Comparison of ENCODE assay signal across 9 mouse cellular contexts in the genomic region with DNA sequence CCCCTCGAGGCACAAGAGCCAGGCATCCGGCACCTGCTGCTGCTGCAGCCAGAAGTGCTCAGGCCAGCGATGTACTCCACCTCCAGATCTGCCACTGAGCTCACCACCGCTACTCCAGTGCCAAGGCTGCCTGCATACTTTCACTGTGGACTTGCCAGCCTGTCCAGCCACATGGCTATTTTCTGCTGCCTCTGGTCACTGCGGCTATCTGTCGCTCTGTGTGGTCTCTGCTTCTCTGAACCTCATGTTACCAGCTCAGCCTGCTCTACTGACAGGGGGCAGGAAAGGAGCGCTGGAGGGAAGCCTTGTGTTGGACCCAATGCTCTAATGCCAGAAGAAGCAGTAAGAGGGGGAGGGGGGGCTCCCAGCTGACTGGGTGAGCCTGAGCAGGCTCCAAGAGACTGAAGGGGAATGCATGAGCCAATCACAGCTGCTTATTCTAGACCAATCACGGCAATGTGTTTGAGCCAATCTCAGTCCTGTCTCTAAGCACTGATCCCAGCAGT. TPM values are rescaled to one million over a fixed set of nuclear protein-coding genes. Genes with fewer than 3 reads are reported as not detected.
DNase-seq lines count a peak whose midpoint lies in the region; ATAC-seq and TF ChIP-seq lines count a peak whose summit lies in the region.
"Had no signal": no experiment of that assay in that cellular context is flagged by ENCODE, and none has a peak within 500 bp of the region (broad histone marks: within the 10 kb centered on the region; RNA-seq: fewer than 3 reads in every experiment).

No protein-coding gene starts in this region.

- H3K79me2 ChIP-seq in myocyte (ENCODE audit: control insufficient read depth, insufficient read depth): no peaks in the 10 kb centered on the region

- no peaks in the 10 kb centered on the region for H3K9me3 ChIP-seq in neural tube, embryonic 11.5 days (ENCODE audit: control insufficient read depth, low read length)
- H3K9me3 ChIP-seq in forebrain, embryonic 13.5 days (replicated peaks): no peaks in the 10 kb centered on the region
- no peaks in the 10 kb centered on the region for H3K9me3 ChIP-seq in heart, postnatal 0 days (replicated peaks; ENCODE audit: control insufficient read depth, low read length)
- no peaks in the 10 kb centered on the region for H3K9me3 ChIP-seq in liver, embryonic 12.5 days (replicated peaks)

- no peak overlapping the region for H3ac ChIP-seq in myocyte (ENCODE audit: control insufficient read depth, insufficient read length)

- 69% methylated on average over 8 of the region's 8 CpGs for WGBS in neural tube, embryonic 11.5 days
- 58% methylated on average over 8 of the region's 8 CpGs for WGBS in forebrain, embryonic 13.5 days
- 16% methylated on average over 8 of the region's 8 CpGs for WGBS in heart, postnatal 0 days
- 59% methylated on average over 8 of the region's 8 CpGs for WGBS in liver, embryonic 12.5 days (ENCODE audit: insufficient replicate concordance)

- no peak for TF ChIP-seq POLR2A in myocyte (IDR thresholded peaks at IDR 0.05; ENCODE audit: insufficient read length, low read depth)

- no peaks in the 10 kb centered on the region for H3K36me3 ChIP-seq in neural tube, embryonic 11.5 days (ENCODE audit: control insufficient read depth, insufficient read depth, low read length)
- H3K36me3 ChIP-seq in forebrain, embryonic 13.5 days (ENCODE audit: poor library complexity, severe bottlenecking): no peaks in the 10 kb centered on the region
- no peaks in the 10 kb centered on the region for H3K36me3 ChIP-seq in heart, postnatal 0 days (replicated peaks; ENCODE audit: control insufficient read depth, insufficient read depth, low read length)
- no peaks in the 10 kb centered on the region for H3K36me3 ChIP-seq in myocyte (ENCODE audit: control insufficient read depth, insufficient read depth)
- no peaks in the 10 kb centered on the region for H3K36me3 ChIP-seq in liver, embryonic 12.5 days

- DNase-seq in neural tube, embryonic 11.5 days (ENCODE audit: low spot score): peak; percentile 26
- DNase-seq in neural tube, embryonic 10.5 days (ENCODE audit: extremely low spot score, low spot score): no peak
- DNase-seq in heart, postnatal 0 days (ENCODE audit: low spot score): peak; percentile 64
- DNase-seq in kidney, postnatal 10 days: peak; percentile 80
- DNase-seq in MN1 (ENCODE audit: low spot score): no peak

- peak; percentile 83; the same call in 1 of the 2 replicates for ATAC-seq in neural tube, embryonic 11.5 days (ENCODE audit: insufficient read depth, low FRiP score, low TSS enrichment)
- peak; percentile 93 for ATAC-seq in forebrain, embryonic 13.5 days
- peak; percentile 87 for ATAC-seq in heart, postnatal 0 days (ENCODE audit: insufficient read depth, low read depth)
- no peak for ATAC-seq in liver, embryonic 12.5 days

- H3K4me1 ChIP-seq in neural tube, embryonic 11.5 days (ENCODE audit: control insufficient read depth, insufficient read depth, low read length): peaks cover 3% of the 10 kb centered on the region; the same call in 1 of the 2 replicates
- peaks cover 11% of the 10 kb centered on the region for H3K4me1 ChIP-seq in forebrain, embryonic 13.5 days
- H3K4me1 ChIP-seq in heart, postnatal 0 days (ENCODE audit: control insufficient read depth, insufficient read depth): peaks cover 7% of the 10 kb centered on the region; the same call in 1 of the 2 replicates
- H3K4me1 ChIP-seq in liver, embryonic 12.5 days: no peaks in the 10 kb centered on the region

- TF ChIP-seq CTCF in heart, postnatal 0 days (IDR thresholded peaks at IDR 0.05; ENCODE audit: low read depth): peak; percentile 42

- H3K4me3 ChIP-seq in neural tube, embryonic 11.5 days (ENCODE audit: low read depth, low read length): no peak overlapping the region
- H3K4me3 ChIP-seq in forebrain, embryonic 13.5 days: no peak overlapping the region
- H3K4me3 ChIP-seq in heart, postnatal 0 days (ENCODE audit: low read depth, low read length): 0 out of 2 replicates have a peak overlapping the region, but pooled peaks have one; percentile 3
- H3K4me3 ChIP-seq in myocyte: no peak overlapping the region
- H3K4me3 ChIP-seq in liver, embryonic 12.5 days: no peak overlapping the region

- H3K9ac ChIP-seq in neural tube, embryonic 11.5 days (ENCODE audit: low read length): no peak overlapping the region
- H3K9ac ChIP-seq in forebrain, embryonic 13.5 days: no peak overlapping the region
- H3K9ac ChIP-seq in heart, postnatal 0 days (replicated peaks; ENCODE audit: low read depth, low read length): no peak overlapping the region
- no peak overlapping the region for H3K9ac ChIP-seq in liver, embryonic 12.5 days

- no peak overlapping the region for H3K4me2 ChIP-seq in neural tube, embryonic 11.5 days (ENCODE audit: low read depth)
- H3K4me2 ChIP-seq in forebrain, embryonic 13.5 days: no peak overlapping the region
- H3K4me2 ChIP-seq in heart, postnatal 0 days (ENCODE audit: low read depth, low read length): peak overlapping the region; percentile 37
- H3K4me2 ChIP-seq in myocyte (ENCODE audit: low read depth): peak overlapping the region; percentile 18
- H3K4me2 ChIP-seq in liver, embryonic 12.5 days: no peak overlapping the region

- H3K27me3 ChIP-seq in neural tube, embryonic 11.5 days (ENCODE audit: control insufficient read depth, insufficient read depth, low read length): no peaks in the 10 kb centered on the region
- no peaks in the 10 kb centered on the region for H3K27me3 ChIP-seq in forebrain, embryonic 13.5 days
- no peaks in the 10 kb centered on the region for H3K27me3 ChIP-seq in heart, postnatal 0 days (ENCODE audit: control insufficient read depth, insufficient read depth, low read length)
- H3K27me3 ChIP-seq in myocyte (ENCODE audit: control insufficient read depth, insufficient read depth, insufficient read length): no peaks in the 10 kb centered on the region
- no peaks in the 10 kb centered on the region for H3K27me3 ChIP-seq in liver, embryonic 12.5 days (replicated peaks)

- H3K27ac ChIP-seq in neural tube, embryonic 11.5 days (ENCODE audit: low read depth, low read length): no peak overlapping the region
- H3K27ac ChIP-seq in forebrain, embryonic 13.5 days: no peak overlapping the region; the same call in 1 of the 2 replicates
- H3K27ac ChIP-seq in heart, postnatal 0 days (ENCODE audit: low read depth): peak overlapping the region; percentile 69
- no peak overlapping the region for H3K27ac ChIP-seq in liver, embryonic 12.5 days

- TF ChIP-seq EP300 in heart, postnatal 0 days (IDR thresholded peaks at IDR 0.05; ENCODE audit: low read depth): 0 out of 2 replicates have a peak, but pooled peaks have one; percentile 15

TF ChIP-seq in myocyte, 11 proteins besides CTCF, POLR2A, EP300 and RAD21:
- TF ChIP-seq MYOD1 (IDR thresholded peaks at IDR 0.05; ENCODE audit: control insufficient read depth in 1 of 3, insufficient read length in 2 of 3, low read depth in 2 of 3): peak in 2 of 3 experiments; percentile 15 to 66
- no peak for TF ChIP-seq MYOG (IDR thresholded peaks at IDR 0.05; ENCODE audit: control insufficient read depth in 1 of 3, insufficient read depth in 1 of 3, insufficient read length in 2 of 3, low read depth in 2 of 3)

RNA-seq across cellular contexts. Expression of a gene that starts 34.7 kb away (rescaled TPM):
- polyA plus RNA-seq in neural tube, embryonic 11.5 days (2014; fragmentation: Nextera tagmentation; extraction: Ambion mirVana): not detected in 2 replicates
- polyA plus RNA-seq in forebrain, embryonic 13.5 days (2015; fragmentation: Nextera tagmentation; extraction: Ambion mirVana): 0.16 TPM in 1 of 2 replicates, not detected in the other
- 1.2 and 8.0 TPM in 2 replicates for total RNA-seq in heart, postnatal 0 days (2014; rRNA removed; ENCODE audit: low replicate concordance)
- 0.11 TPM in 1 of 2 replicates, not detected in the other for polyA plus RNA-seq in heart, postnatal 0 days (2015; fragmentation: Nextera tagmentation; extraction: Ambion mirVana)
- polyA plus RNA-seq in myocyte (2012; fragmentation: generic; extraction: Trizol): not detected
- polyA plus RNA-seq in liver, embryonic 12.5 days (2016; fragmentation: Nextera tagmentation; extraction: Ambion mirVana): not detected in 2 replicates
- total RNA-seq: MEL had no signal

RNA-seq across cellular contexts. Expression of a gene that starts 37.8 kb away (rescaled TPM):
- polyA plus RNA-seq in neural tube, embryonic 11.5 days (2014; fragmentation: Nextera tagmentation; extraction: Ambion mirVana): 5.1 and 5.9 TPM in 2 replicates
- 5.3 and 6.0 TPM in 2 replicates for polyA plus RNA-seq in forebrain, embryonic 13.5 days (2015; fragmentation: Nextera tagmentation; extraction: Ambion mirVana)
- 17.7 and 18.1 TPM in 2 replicates for total RNA-seq in heart, postnatal 0 days (2014; rRNA removed; ENCODE audit: low replicate concordance)
- 8.5 and 8.9 TPM in 2 replicates for polyA plus RNA-seq in heart, postnatal 0 days (2015; fragmentation: Nextera tagmentation; extraction: Ambion mirVana)
- polyA plus RNA-seq in myocyte (2012; fragmentation: generic; extraction: Trizol): 7.5 TPM
- polyA plus RNA-seq in liver, embryonic 12.5 days (2016; fragmentation: Nextera tagmentation; extraction: Ambion mirVana): 1.0 and 1.2 TPM in 2 replicates
- total RNA-seq: MEL had no signal

Comparison
In these comparisons a context has a peak if more than half of its experiments do, and no peak if none do; other contexts are left out.
1. DNase-seq: peak in neural tube, embryonic 11.5 days (single experiment), heart, postnatal 0 days (single experiment) and kidney, postnatal 10 days (single experiment); none in neural tube, embryonic 10.5 days (single experiment) and MN1 (single experiment).
2. H3K4me2 ChIP-seq: peak in heart, postnatal 0 days (single experiment) and myocyte (single experiment); none in neural tube, embryonic 11.5 days (single experiment), forebrain, embryonic 13.5 days (single experiment) and liver, embryonic 12.5 days (single experiment).